Mouse (Mus musculus) thymus, postnatal 25 days (tissue): ENCODE measurements at regions not wholly inside any gene's neighbourhood (a gene's known extent, or its start where the extent isn't known, plus 50 kb on each side); places are given as distances from the start of the nearest gene placed in this dataset.

Experiments
- DNase-seq: peaks from one replicate; pipeline ENCODE4 v3.0.0; 2022

DNA sequence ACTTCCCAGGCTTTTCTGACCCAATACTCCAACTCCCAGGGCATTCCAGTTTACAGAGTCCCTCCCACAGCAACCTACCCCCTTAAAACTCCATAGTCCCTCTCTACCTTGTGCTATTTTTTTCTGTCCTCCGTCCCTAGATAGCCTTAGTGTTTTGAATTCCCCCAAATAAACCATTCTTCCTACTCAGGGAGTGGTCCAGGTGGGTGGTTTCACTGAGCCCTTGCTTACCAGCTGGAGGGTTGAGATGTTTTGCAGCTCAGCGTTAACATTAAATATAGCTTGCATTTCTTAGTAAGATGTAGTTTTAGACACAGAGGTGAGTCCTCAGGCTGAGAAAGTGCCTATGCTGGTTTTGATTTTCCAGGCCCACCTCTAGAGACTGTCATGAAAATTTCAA lies 313.0 kb downstream of the Bmper start:
- no peak for DNase-seq

DNA sequence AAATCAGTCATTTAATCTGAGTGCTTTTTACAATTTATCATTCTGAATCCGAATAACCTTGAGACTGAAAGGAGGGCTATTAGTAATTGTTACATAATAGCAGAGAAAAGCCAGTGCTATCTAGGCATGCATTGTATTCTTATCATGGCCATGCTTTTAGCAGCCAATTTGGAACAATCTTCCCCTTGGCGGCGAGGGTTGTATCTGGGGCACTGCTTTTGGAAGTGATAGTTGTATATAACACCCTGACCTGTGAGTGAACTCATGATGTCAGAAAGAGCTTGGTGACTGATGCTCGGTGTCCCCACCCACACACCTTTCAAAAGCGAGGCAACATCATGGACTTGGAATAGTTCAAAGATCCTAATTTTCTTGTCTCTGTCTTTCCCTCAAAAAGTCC lies 315.2 kb downstream of the Bmper start:
- DNase-seq = no peak

DNA sequence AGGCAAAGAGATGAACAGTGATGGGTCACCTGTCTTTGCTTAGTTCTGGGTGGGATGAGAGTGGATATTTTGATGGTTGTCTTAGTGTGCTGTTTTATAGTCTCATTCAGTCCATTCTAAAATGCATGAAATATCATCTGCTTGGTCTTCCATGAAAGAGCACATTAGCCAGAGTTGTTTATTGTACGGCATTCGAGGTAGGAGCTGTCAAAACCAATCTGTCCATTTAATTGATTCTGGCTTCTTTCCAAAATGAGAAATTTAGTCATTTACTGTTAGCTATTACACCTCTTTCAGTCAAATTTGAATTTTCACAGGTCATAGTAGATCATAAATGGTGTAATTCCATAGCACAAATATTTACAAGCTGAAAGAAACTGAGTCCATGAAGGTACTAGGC lies 328.8 kb downstream of the Bmper start:
- no peak for DNase-seq

- no peak for DNase-seq
These were observed 330.9 kb downstream of the Bmper start for GRCm38 (mm10) chr9:23553766-23554165.

DNA sequence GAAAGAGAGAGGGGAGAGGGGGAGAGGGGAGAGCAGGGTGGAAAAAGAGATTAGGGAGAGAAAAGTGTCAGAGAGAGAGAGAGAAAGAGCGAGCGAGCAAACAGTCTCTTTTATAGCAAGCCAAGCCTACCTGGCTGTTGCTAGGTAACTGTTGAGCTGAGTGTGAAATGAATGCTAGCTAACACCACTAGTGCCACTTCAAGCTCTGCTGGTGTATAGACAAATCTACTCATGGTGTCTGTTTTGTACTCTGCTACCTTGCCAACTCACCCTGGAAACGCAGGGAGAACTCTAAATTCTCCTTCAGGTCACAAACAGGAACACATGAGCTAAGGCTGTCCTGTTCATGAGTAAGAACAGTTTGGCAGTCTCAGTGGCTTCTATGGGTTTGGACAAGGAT lies 334.7 kb downstream of the Bmper start:
- DNase-seq = no peak

GRCm38 (mm10) chr9:23561924-23562323 lies 339.0 kb downstream of the Bmper start:
- no peak for DNase-seq

GRCm38 (mm10) chr9:23567081-23567480 lies 344.2 kb downstream of the Bmper start:
- no peak for DNase-seq

- no peak for DNase-seq
These were observed 347.3 kb downstream of the Bmper start for GRCm38 (mm10) chr9:23570150-23570549.

GRCm38 (mm10) chr9:23576314-23576713 lies 353.4 kb downstream of the Bmper start:
- DNase-seq = no peak

GRCm38 (mm10) chr9:23580155-23580554 lies 357.3 kb downstream of the Bmper start:
- no peak for DNase-seq

DNA sequence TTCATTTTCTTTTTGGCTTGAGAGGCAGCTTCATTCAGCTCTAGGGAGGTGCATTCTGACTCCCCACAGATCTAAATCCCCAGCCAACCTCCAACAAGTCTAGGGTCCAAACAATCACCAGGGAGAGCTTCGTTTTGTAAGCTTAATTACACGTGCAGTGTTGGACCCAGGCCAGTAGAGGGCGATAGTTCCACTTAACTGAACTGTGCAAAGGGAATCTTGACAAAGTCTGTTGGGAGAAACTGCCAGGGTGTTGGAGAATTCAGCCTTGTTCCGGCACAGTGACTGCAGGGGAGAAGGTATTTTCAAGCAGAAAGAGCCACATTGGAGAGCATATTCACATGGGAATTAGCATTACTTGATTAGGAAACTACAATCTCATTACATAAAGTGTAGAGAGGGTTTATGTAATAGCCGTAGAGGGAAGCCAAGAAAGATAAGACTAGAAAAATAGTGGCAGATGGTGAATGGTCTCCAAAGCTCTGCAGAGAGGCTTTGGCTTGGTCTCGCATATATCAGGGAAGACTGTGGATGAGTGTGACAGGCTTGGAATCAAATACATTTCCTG lies 358.2 kb downstream of the Bmper start:
- DNase-seq = peak; percentile 6

- no peak for DNase-seq
These were observed 361.7 kb downstream of the Bmper start for GRCm38 (mm10) chr9:23584561-23584960.

- no peak for DNase-seq
These were observed 366.1 kb downstream of the Bmper start for GRCm38 (mm10) chr9:23589024-23589423.

DNA sequence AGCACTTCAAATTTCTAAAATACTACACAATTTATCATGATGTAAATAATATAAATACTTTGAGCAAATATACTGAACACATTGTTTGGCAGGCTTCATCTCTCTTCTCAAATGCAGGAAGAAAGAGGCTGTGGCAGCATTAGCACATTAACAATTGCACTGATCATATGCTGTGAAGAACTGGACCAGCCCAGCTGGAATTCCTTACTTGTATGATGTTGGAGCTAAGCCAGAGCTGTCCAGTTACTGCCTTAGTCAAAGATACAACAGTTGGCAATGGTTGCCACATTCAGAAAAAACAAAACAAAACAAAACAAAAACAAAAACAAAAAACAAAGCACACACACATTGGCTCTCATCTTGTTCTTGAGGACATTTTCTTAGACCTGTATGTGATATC lies 369.0 kb downstream of the Bmper start:
- no peak for DNase-seq

DNA sequence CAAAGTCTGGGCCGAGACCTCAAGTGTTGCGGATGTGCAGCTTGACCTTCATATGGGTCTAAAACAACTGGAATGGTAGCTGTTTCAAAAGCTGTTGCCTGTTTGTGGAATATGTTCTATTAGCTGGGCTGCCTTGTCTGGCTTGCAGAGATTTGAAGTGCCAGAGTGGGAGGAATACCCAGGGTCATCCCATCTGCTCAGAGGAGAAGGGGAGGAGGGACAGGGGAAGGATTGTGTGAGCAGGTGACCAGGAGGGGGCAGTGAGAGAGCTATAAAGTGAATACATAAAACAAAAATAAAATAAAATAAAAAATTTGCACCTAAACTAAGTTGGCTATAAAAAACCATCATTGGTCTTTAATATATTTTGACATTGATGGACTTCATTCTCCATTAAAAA lies 377.7 kb downstream of the Bmper start:
- no peak for DNase-seq
